Mouse (Mus musculus): ENCODE data around the gene Asb16. TPM values are rescaled to one million over a fixed set of nuclear protein-coding genes. Genes with fewer than 3 reads are reported as not detected.

Asb16 gene
- polyA plus RNA-seq, 1 experiment from 2014 or later, result 0.06 TPM

GRCm38 (mm10) chr11:102288027-102288804 is 19.7 kb downstream of the Asb16 start:
- Histone ChIP-seq H3K4me3 (replicated peaks) (no peak overlapping the region), H3K4me2 (peak overlapping the region; percentile 20; the same call in 1 of the 2 replicates), H3K9me3 (replicated peaks) (no peaks in the 10 kb centered on the region), H3K27me3 (no peaks in the 10 kb centered on the region), H3K36me3 (peaks cover 61% of the 10 kb centered on the region), H3K9ac (peak overlapping the region; percentile 8; the same call in 1 of the 2 replicates), H3K4me1 (replicated peaks) (peaks cover 51% of the 10 kb centered on the region), H3K27ac (peak overlapping the region; percentile 85)
- ATAC-seq (ENCODE audit: low read depth), result peak; percentile 26; the same call in 1 of the 2 replicates
- DNase-seq, result no peak
- 64% methylated on average over 8 of the region's 8 CpGs for WGBS (ENCODE audit: insufficient replicate concordance)

- no peak overlapping the region for H3K4me2 ChIP-seq
- H3K36me3 ChIP-seq, result peaks cover 67% of the 10 kb centered on the region
- 78% methylated on average over 2 of the region's 2 CpGs for WGBS (ENCODE audit: insufficient replicate concordance)
- no peaks in the 10 kb centered on the region for H3K9me3 ChIP-seq (replicated peaks)
- H3K4me3 ChIP-seq (replicated peaks), result no peak overlapping the region
- H3K4me1 ChIP-seq (replicated peaks), result peaks cover 53% of the 10 kb centered on the region
- peak overlapping the region; percentile 8; the same call in 1 of the 2 replicates for H3K9ac ChIP-seq
- H3K27me3 ChIP-seq, result no peaks in the 10 kb centered on the region
- DNase-seq (no peak), ATAC-seq (ENCODE audit: low read depth) (no peak)
- H3K27ac ChIP-seq, result peak overlapping the region; percentile 85
Observed at GRCm38 (mm10) chr11:102288913-102289312, 20.4 kb downstream of the Asb16 start.

- H3K9me3 ChIP-seq (replicated peaks), result no peaks in the 10 kb centered on the region
- no peak for ATAC-seq (ENCODE audit: low read depth)
- H3K27me3 ChIP-seq, result no peaks in the 10 kb centered on the region
- WGBS (ENCODE audit: insufficient replicate concordance), result 81% methylated on average over 6 of the region's 6 CpGs
- H3K36me3 ChIP-seq, result peaks cover 74% of the 10 kb centered on the region
- H3K4me1 ChIP-seq (replicated peaks), result peaks cover 55% of the 10 kb centered on the region
- H3K4me3 ChIP-seq (replicated peaks), result no peak overlapping the region
- peak overlapping the region; percentile 85 for H3K27ac ChIP-seq
- H3K9ac ChIP-seq, result no peak overlapping the region
- no peak overlapping the region for H3K4me2 ChIP-seq
- no peak for DNase-seq
Observed at GRCm38 (mm10) chr11:102289511-102290100, 21.1 kb downstream of the Asb16 start.

- H3K27ac ChIP-seq, result no peak overlapping the region
Observed at GRCm38 (mm10) chr11:102290141-102290540, 21.6 kb downstream of the Asb16 start.

GRCm38 (mm10) chr11:102291051-102291535 is 22.6 kb downstream of the Asb16 start:
- Histone ChIP-seq H3K36me3 (peaks cover 78% of the 10 kb centered on the region), H3K4me3 (replicated peaks) (no peak overlapping the region), H3K27me3 (no peaks in the 10 kb centered on the region), H3K4me1 (replicated peaks) (peaks cover 61% of the 10 kb centered on the region), H3K9me3 (replicated peaks) (no peaks in the 10 kb centered on the region), H3K27ac (no peak overlapping the region), H3K9ac (no peak overlapping the region), H3K4me2 (no peak overlapping the region)
- DNase-seq (no peak), ATAC-seq (ENCODE audit: low read depth) (no peak)
- WGBS (ENCODE audit: insufficient replicate concordance), result 92% methylated on average over 11 of the region's 11 CpGs

More at GRCm38 (mm10) chr11:102290141-102290540, 21.6 kb downstream of the Asb16 start:
- DNase-seq (no peak), ATAC-seq (ENCODE audit: low read depth) (no peak)
- H3K9ac ChIP-seq, result no peak overlapping the region
- H3K4me2 ChIP-seq, result no peak overlapping the region
- H3K36me3 ChIP-seq, result peaks cover 78% of the 10 kb centered on the region
- H3K4me1 ChIP-seq (replicated peaks), result peaks cover 60% of the 10 kb centered on the region
- no peaks in the 10 kb centered on the region for H3K9me3 ChIP-seq (replicated peaks)
- H3K27me3 ChIP-seq, result no peaks in the 10 kb centered on the region
- no peak overlapping the region for H3K4me3 ChIP-seq (replicated peaks)
- WGBS (ENCODE audit: insufficient replicate concordance), result 77% methylated on average over 4 of the region's 4 CpGs

GRCm38 (mm10) chr11:102293971-102294370 is 25.4 kb downstream of the Asb16 start:
- Histone ChIP-seq H3K4me1 (replicated peaks) (peaks cover 50% of the 10 kb centered on the region), H3K36me3 (peaks cover 59% of the 10 kb centered on the region), H3K27ac (peak overlapping the region; percentile 96; the same call in 1 of the 2 replicates), H3K9me3 (replicated peaks) (no peaks in the 10 kb centered on the region), H3K27me3 (no peaks in the 10 kb centered on the region), H3K9ac (peak overlapping the region; percentile 22; the same call in 1 of the 2 replicates), H3K4me3 (replicated peaks) (no peak overlapping the region), H3K4me2 (no peak overlapping the region)
- no peak for DNase-seq
- 93% methylated on average over 13 of the region's 13 CpGs for WGBS (ENCODE audit: insufficient replicate concordance)
- no peak for ATAC-seq (ENCODE audit: low read depth)

GRCm38 (mm10) chr11:102294416-102294815 is 25.9 kb downstream of the Asb16 start:
- Histone ChIP-seq H3K36me3 (peaks cover 55% of the 10 kb centered on the region), H3K9ac (peak overlapping the region; percentile 22; the same call in 1 of the 2 replicates), H3K4me3 (replicated peaks) (peak overlapping the region; percentile 88), H3K27ac (peak overlapping the region; percentile 96), H3K9me3 (replicated peaks) (no peaks in the 10 kb centered on the region), H3K27me3 (no peaks in the 10 kb centered on the region), H3K4me2 (peak overlapping the region; percentile 95), H3K4me1 (replicated peaks) (peaks cover 47% of the 10 kb centered on the region)
- DNase-seq (no peak), ATAC-seq (ENCODE audit: low read depth) (no peak)
- WGBS (ENCODE audit: insufficient replicate concordance), result 79% methylated on average over 5 of the region's 5 CpGs

- Histone ChIP-seq H3K9me3 (replicated peaks) (no peaks in the 10 kb centered on the region), H3K4me1 (replicated peaks) (peaks cover 51% of the 10 kb centered on the region), H3K36me3 (peaks cover 49% of the 10 kb centered on the region), H3K9ac (peak overlapping the region; percentile 93), H3K4me3 (replicated peaks) (peak overlapping the region; percentile 88), H3K27me3 (no peaks in the 10 kb centered on the region), H3K27ac (peak overlapping the region; percentile 96), H3K4me2 (peak overlapping the region; percentile 95)
- WGBS (ENCODE audit: insufficient replicate concordance), result 78% methylated on average over 12 of the region's 12 CpGs
- DNase-seq (peak; percentile 46), ATAC-seq (ENCODE audit: low read depth) (no peak)
Observed at GRCm38 (mm10) chr11:102294887-102295597, 26.5 kb downstream of the Asb16 start.

GRCm38 (mm10) chr11:102295598-102296471 is 27.3 kb downstream of the Asb16 start:
- DNase-seq, result peak; percentile 38
- under 1% methylated on average over 49 of the region's 73 CpGs for WGBS (ENCODE audit: insufficient replicate concordance)
- Histone ChIP-seq H3K27ac (peak overlapping the region; percentile 96), H3K36me3 (peaks cover 41% of the 10 kb centered on the region), H3K4me1 (replicated peaks) (peaks cover 47% of the 10 kb centered on the region), H3K9me3 (replicated peaks) (no peaks in the 10 kb centered on the region), H3K9ac (peak overlapping the region; percentile 93), H3K27me3 (no peaks in the 10 kb centered on the region), H3K4me3 (replicated peaks) (peak overlapping the region; percentile 88), H3K4me2 (peak overlapping the region; percentile 95)
- no peak for ATAC-seq (ENCODE audit: low read depth)
